Mouse (Mus musculus) liver, adult 2 months (tissue): ENCODE results near the gene Slc36a1.

Source experiments
- CTCF ChIP-seq: fragments of 200-500 bp; IDR thresholded peaks from 2 replicates; pipeline ENCODE4 v1.5.1; 2011; ENCODE audit warnings: low read depth, low read length, control low read depth
- POLR2A ChIP-seq: fragments of 200-500 bp; IDR thresholded peaks from 2 replicates; pipeline ENCODE4 v1.6.1; 2011; ENCODE audit warnings: low read length, control low read depth; ENCODE audit not compliant: insufficient read depth; ENCODE audit errors: extremely low read depth

DNA sequence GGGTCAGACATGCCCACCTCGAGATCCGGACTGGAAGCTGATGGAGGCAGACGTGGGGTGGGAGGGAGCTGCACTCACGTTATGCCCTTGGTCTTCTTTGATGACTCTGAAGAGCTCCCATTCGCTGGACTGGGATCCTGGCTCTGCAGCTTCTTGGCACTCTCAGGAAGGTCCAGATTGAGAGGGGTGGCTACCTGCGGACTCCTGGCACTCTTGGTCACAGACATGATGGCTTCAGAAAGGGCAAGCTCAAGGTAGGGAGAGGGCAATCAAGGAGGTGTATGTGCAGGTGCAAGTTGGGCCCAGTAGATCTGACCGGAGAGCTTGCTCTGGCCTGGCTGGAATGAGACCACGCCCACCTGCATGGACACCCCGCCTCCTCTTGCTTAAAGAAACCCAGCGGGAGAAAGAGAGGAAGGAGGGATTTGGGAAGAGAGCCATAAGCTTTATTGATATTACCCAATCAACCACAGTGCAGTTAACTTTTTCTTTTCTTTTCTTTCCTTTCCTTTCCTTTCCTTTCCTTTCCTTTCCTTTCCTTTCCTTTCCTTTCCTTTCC, 19.3 kb upstream of the Slc36a1 start, which contains the start of gene Slc36a2:
- no peak for TF ChIP-seq CTCF
- TF ChIP-seq POLR2A: no peak
